Comparison of ENCODE assay signal across 27 mouse cellular contexts in the genomic region with DNA sequence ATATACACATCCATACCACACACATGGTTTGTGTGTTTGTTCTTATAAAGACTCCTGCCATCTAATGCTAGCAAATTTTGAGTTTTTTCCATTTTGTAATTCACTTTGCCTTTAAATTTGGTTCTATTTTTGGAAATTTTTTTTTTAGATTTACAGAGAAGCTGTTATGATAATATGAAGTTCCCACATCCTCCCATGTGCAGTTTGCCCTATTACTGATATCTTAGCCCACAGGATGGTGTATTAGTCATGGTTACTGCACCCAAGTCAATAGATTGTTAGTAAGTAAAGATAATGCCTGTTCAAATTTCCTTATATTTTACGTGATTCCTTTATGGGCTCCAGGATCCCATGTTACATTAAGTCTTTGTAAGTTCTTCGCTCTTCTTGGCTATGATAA.
"Had no signal": no experiment of that assay in that cellular context is flagged by ENCODE, and none has a peak within 500 bp of the region (broad histone marks: within the 10 kb centered on the region; RNA-seq: fewer than 3 reads in every experiment).

No protein-coding gene starts in this region.

- H3K9ac ChIP-seq: embryonic facial prominence, embryonic 12.5 days; embryonic facial prominence, embryonic 13.5 days; embryonic facial prominence, embryonic 15.5 days; forebrain, embryonic 12.5 days; forebrain, embryonic 13.5 days; forebrain, embryonic 15.5 days; forebrain, postnatal 0 days had no signal

- DNase-seq: cerebellum, adult 9-10 months; cerebellum, adult 9-11 months; cerebellum, postnatal 10 days; cerebellum, postnatal 14 days; cerebellum, postnatal 25 days; cerebellum, postnatal 36 days; embryo, embryonic 11 days; forebrain, postnatal 0 days; gastrocnemius, adult 2 months; gastrocnemius, postnatal 10 days; gastrocnemius, postnatal 14 days; gastrocnemius, postnatal 25 days; gastrocnemius, postnatal 36 days; heart, adult 18-20 months; heart, adult 2 months had no signal

- H3K4me3 ChIP-seq: embryonic facial prominence, embryonic 10.5 days; embryonic facial prominence, embryonic 12.5 days; embryonic facial prominence, embryonic 13.5 days; embryonic facial prominence, embryonic 15.5 days; erythroblast, embryonic 14.5 days; forebrain, embryonic 10.5 days; forebrain, embryonic 12.5 days; forebrain, embryonic 13.5 days; forebrain, embryonic 15.5 days; gastrocnemius, adult 2 months; heart, adult 2 months; heart, embryonic 10.5 days had no signal

- H3K4me1 ChIP-seq: embryonic facial prominence, embryonic 10.5 days; embryonic facial prominence, embryonic 12.5 days; forebrain, embryonic 10.5 days; forebrain, embryonic 12.5 days; forebrain, embryonic 13.5 days; forebrain, embryonic 15.5 days; heart, embryonic 10.5 days had no signal

- H3K9me3 ChIP-seq: embryonic facial prominence, embryonic 10.5 days; embryonic facial prominence, embryonic 12.5 days; embryonic facial prominence, embryonic 13.5 days; embryonic facial prominence, embryonic 15.5 days; forebrain, embryonic 10.5 days; forebrain, embryonic 12.5 days; forebrain, embryonic 13.5 days; forebrain, embryonic 15.5 days; heart, embryonic 10.5 days had no signal

- H3K27me3 ChIP-seq: embryonic facial prominence, embryonic 12.5 days; embryonic facial prominence, embryonic 13.5 days; embryonic facial prominence, embryonic 15.5 days; forebrain, embryonic 12.5 days; forebrain, embryonic 13.5 days; forebrain, embryonic 15.5 days had no signal

- H3K36me3 ChIP-seq: embryonic facial prominence, embryonic 10.5 days; embryonic facial prominence, embryonic 12.5 days; embryonic facial prominence, embryonic 13.5 days; embryonic facial prominence, embryonic 15.5 days; forebrain, embryonic 10.5 days; forebrain, embryonic 12.5 days; forebrain, embryonic 15.5 days; heart, embryonic 10.5 days had no signal

- ATAC-seq: forebrain, embryonic 13.5 days; forebrain, embryonic 14.5 days; forebrain, embryonic 15.5 days; forebrain, embryonic 16.5 days; forebrain, postnatal 0 days had no signal

- H3K27ac ChIP-seq: embryonic facial prominence, embryonic 10.5 days; embryonic facial prominence, embryonic 12.5 days; embryonic facial prominence, embryonic 13.5 days; embryonic facial prominence, embryonic 15.5 days; forebrain, embryonic 10.5 days; forebrain, embryonic 13.5 days; forebrain, embryonic 15.5 days; gastrocnemius, adult 2 months; heart, adult 2 months; heart, embryonic 10.5 days had no signal
